Mouse (Mus musculus) liver, embryonic 15.5 days (tissue): ENCODE data around the gene Hoxa11. TPM values are rescaled to one million over a fixed set of nuclear protein-coding genes. Genes with fewer than 3 reads are reported as not detected.

Experiments
- ATAC-seq: fragments of 200-750 bp; cut with Nextera tagmentation; 2 replicates; pipeline ENCODE4 v1.8.0; 2017; ENCODE audit warnings: moderate number of reproducible peaks, mild to moderate bottlenecking, moderate library complexity; ENCODE audit not compliant: insufficient read depth
- H3K27ac ChIP-seq: fragments of 300-500 bp; sonication (generic); replicated peaks from 2 replicates; pipeline ENCODE4 v1.5.1; 2015; ENCODE audit warnings: mild to moderate bottlenecking, inconsistent platforms
- H3K27me3 ChIP-seq: fragments of 300-500 bp; sonication (generic); 2 replicates; pipeline ENCODE4 v1.6.1; 2015; ENCODE audit warnings: mild to moderate bottlenecking, inconsistent platforms
- H3K36me3 ChIP-seq: fragments of 300-500 bp; sonication (generic); replicated peaks from 2 replicates; pipeline ENCODE4 v1.6.1; 2015; ENCODE audit warnings: moderate library complexity, mild to moderate bottlenecking, inconsistent platforms
- H3K4me1 ChIP-seq: fragments of 300-500 bp; sonication (generic); replicated peaks from 2 replicates; pipeline ENCODE4 v1.6.1; 2015; ENCODE audit warnings: inconsistent platforms
- H3K4me2 ChIP-seq: fragments of 300-500 bp; sonication (generic); 2 replicates; pipeline ENCODE4 v1.6.1; 2015; ENCODE audit warnings: moderate library complexity, mild to moderate bottlenecking, inconsistent platforms
- H3K4me3 ChIP-seq: fragments of 300-500 bp; sonication (generic); replicated peaks from 2 replicates; pipeline ENCODE4 v1.5.1; 2015; ENCODE audit warnings: mild to moderate bottlenecking, inconsistent platforms
- H3K9ac ChIP-seq: fragments of 300-500 bp; sonication (generic); 2 replicates; pipeline ENCODE4 v1.6.1; 2015; ENCODE audit warnings: moderate library complexity, mild to moderate bottlenecking, inconsistent platforms
- H3K9me3 ChIP-seq: fragments of 300-500 bp; sonication (generic); replicated peaks from 2 replicates; pipeline ENCODE4 v1.6.1; 2016; ENCODE audit warnings: inconsistent platforms
- WGBS: fragments of 180-500 bp; shearing (Covaris S2); methylation state at CpG from one replicate; pipeline ENCODE4 v1.1.7; 2015; ENCODE audit warnings: mixed read lengths; ENCODE audit not compliant: insufficient replicate concordance; 5-methylcytosine and 5-hydroxymethylcytosine counted together
- polyA plus RNA-seq: library from polyadenylated mRNA; unstranded; fragments of >200 nt; fragmentation: Nextera tagmentation; extraction: Ambion mirVana; gene quantifications from 2 replicates; pipeline ENCODE4 v1.2.1, GENCODE M21; 2015

The Hoxa11 gene
- polyA plus RNA-seq, 1 experiment from 2014 or later, result not detected

DNA sequence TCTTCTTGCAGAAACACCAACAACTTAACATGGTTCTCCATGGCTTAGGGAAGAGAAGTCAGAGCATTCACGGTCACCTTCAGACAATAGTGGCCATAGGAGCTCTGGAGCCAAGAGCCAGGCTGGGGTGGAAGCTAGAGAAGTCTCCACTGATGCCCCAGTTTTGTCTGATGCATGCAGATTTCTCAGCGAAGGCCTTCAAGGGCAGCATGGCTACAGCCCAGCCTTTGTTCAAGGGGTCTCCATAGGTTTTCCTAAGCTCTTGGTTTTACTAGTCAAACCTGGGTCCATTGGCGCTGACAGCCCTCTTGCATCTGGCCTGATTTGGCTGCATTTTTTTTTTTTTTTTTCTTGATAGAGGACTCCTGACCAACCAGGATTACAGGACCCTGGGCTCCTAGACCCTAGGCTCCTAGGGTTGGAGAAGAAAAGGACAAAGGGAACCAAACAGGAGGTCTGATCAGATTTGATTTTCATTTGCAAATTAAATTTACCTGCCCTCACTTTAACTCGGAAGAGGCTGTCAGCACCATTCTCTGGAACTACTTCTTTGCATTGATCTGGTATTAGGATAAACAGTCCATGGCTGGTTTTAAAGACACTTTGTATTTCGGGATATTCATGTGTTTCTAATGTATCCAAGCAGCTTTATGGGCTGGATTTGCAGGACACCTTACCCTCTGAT lies 18.6 kb upstream of the Hoxa11 start:
- no peaks in the 10 kb centered on the region for H3K36me3 ChIP-seq
- 3% methylated on average over 5 of the region's 5 CpGs for WGBS
- H3K4me1 ChIP-seq, result peaks cover 5% of the 10 kb centered on the region; the same call in 1 of the 2 replicates
- no peak overlapping the region for H3K27ac ChIP-seq
- H3K9me3 ChIP-seq, result no peaks in the 10 kb centered on the region
- H3K4me3 ChIP-seq, result no peak overlapping the region
- H3K9ac ChIP-seq, result no peak overlapping the region
- peaks cover 98% of the 10 kb centered on the region for H3K27me3 ChIP-seq
- H3K4me2 ChIP-seq, result no peak overlapping the region
- ATAC-seq, result no peak

DNA sequence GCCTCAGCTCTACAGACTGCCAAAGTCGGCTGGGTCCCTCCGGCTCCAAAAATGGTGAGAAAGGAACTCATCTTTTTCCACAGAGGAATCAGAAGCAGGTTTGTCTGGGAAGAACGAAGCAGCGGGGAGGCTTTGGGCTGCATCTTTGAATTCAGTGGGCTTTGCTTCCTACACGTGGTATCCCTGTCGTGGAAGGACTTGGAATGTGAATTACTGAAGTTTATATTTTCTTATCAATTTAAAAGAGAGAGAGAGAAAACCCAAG lies 17.6 kb upstream of the Hoxa11 start:
- Histone ChIP-seq H3K4me2 (no peak overlapping the region), H3K36me3 (no peaks in the 10 kb centered on the region), H3K4me3 (no peak overlapping the region), H3K9me3 (no peaks in the 10 kb centered on the region), H3K27me3 (peaks cover 98% of the 10 kb centered on the region), H3K9ac (no peak overlapping the region), H3K4me1 (peaks cover 5% of the 10 kb centered on the region; the same call in 1 of the 2 replicates), H3K27ac (no peak overlapping the region)
- ATAC-seq, result no peak
- under 1% methylated on average over 6 of the region's 6 CpGs for whole genome bisulfite sequencing

DNA sequence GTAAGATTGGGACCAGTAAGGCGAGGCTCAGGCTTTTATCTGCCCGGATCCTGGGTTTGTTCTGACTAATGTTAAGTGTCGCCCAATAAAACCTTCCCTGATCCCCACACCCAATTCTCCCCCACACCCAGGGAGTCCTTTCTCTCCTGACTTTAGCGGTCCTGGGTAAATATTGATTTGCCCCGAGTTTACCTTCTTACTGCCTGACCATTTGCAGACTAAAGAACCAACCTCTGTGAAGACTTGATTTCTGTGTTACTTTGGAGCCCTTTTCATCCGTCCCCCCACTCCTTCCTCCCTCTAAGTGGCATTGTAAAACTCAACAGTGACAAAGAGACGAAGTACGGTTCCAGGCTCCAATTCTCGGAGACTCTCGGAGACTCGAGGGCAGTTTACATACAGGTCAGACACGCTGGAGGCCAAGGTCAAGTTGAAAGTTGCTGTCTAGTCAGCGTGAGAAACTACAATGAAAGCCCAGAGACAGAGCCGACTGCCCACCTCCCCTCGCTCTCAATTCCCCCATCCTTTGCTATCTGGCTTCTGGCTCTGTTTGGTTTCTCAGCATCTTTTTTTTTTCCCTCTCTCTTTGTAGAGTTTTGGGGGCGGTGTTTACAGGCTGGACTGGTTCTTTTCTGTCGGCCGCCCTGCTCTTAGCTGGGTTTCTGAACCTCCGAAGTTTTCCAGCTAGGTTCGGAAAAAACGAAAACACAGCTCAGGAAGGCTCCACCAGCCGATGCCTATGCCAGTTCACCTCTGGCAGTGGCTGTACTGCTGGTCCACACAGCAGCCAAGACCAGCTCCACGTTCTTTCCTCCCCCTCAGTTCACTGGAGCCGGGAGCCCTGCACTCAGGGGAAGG lies 17.1 kb upstream of the Hoxa11 start:
- no peaks in the 10 kb centered on the region for H3K36me3 ChIP-seq
- peaks cover 5% of the 10 kb centered on the region; the same call in 1 of the 2 replicates for H3K4me1 ChIP-seq
- H3K27me3 ChIP-seq, result peaks cover 97% of the 10 kb centered on the region
- H3K4me2 ChIP-seq, result no peak overlapping the region
- WGBS, result 1% methylated on average over 24 of the region's 24 CpGs
- H3K4me3 ChIP-seq, result no peak overlapping the region
- H3K9ac ChIP-seq, result no peak overlapping the region
- no peak overlapping the region for H3K27ac ChIP-seq
- no peaks in the 10 kb centered on the region for H3K9me3 ChIP-seq
- no peak for ATAC-seq

DNA sequence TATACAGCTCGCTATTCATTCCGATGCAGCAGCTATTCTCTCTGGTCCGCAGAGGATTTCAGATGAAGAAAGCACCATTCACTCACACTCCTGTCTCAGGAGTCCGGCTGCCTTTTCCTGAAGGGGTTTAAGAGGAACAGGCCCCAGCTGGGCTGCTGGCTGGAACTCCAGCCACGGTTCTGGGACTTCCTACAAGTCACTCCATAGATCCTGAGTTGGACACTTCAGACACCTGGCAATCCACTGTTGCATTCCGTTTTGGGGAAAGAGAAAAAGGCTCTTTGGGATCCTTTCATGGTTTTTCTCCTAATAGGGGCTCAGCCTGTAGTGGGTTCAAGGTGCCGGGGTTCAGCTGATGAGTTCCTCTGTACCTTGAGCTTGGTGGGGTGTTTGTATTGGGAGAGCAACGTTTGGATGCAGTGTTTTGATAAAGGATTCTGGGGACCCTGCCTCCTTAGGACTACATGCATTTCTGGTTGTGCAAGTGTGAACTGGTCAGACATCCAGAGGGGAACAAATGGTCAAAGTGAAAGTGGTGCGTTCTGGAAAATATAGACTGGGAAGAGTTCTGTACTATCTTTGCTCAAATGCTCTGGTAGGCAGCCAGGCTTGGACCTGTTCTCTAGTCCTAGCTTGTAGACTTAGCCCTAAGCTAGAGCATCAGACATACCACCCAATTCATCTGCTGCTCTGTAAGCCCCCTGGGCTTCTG lies 16.3 kb upstream of the Hoxa11 start:
- Histone ChIP-seq H3K9me3 (no peaks in the 10 kb centered on the region), H3K4me1 (peaks cover 5% of the 10 kb centered on the region; the same call in 1 of the 2 replicates), H3K27ac (no peak overlapping the region), H3K4me2 (no peak overlapping the region), H3K36me3 (no peaks in the 10 kb centered on the region), H3K4me3 (no peak overlapping the region), H3K9ac (no peak overlapping the region), H3K27me3 (peaks cover 98% of the 10 kb centered on the region)
- ATAC-seq, result no peak
- WGBS, result 4% methylated on average over 9 of the region's 9 CpGs

DNA sequence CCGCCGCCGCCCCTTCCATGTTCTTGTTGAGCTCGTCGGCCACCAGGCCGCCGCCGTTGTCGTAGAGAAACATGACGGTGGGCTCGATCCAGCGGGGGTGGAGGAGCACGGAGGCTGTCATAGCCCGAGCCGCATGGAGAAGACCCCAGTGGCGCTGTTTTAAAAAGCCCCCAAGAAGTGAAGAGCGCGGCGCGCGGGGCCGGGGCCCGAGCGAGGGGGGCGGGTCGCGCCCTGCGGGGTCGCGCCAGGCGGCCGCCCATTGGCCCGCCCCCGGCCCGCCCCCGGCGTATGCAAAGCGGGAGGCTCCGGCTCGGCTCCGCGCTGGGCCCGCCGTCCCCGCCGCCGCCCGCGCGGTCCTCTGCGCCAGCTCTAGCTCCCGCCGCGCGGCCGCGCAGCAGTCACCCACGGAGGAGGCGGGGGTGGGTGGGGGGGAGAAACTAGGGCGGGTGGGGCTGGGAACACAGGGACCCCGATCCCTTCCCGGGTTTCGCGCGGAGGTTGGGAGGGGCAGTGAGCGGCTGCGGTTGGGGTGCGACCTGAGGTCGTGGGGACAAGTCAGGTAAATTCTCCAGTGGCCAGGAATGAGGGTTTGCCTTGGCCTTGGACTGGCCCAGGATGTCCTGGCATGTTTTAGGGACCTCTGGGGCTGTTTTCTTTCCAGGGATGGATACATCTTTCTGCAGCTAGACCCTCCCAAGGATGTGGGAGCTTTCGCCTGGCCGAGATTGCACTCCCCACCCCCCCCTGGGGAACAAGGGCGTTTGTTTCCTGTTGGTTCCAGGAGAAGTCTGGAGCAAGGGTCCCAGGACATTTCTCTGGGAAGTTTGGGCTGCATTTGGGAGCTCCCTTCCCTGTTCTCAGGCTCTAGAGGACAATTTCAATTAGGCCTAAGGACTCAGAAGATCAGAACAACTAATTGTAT lies 15.3 kb upstream of the Hoxa11 start, which contains the start of gene Hoxa13:
TSS of gene Hoxa13 (minus strand) at position 227 of the 922 bp plus-strand sequence.
- WGBS, result under 1% methylated on average over 59 of the region's 72 CpGs

DNA sequence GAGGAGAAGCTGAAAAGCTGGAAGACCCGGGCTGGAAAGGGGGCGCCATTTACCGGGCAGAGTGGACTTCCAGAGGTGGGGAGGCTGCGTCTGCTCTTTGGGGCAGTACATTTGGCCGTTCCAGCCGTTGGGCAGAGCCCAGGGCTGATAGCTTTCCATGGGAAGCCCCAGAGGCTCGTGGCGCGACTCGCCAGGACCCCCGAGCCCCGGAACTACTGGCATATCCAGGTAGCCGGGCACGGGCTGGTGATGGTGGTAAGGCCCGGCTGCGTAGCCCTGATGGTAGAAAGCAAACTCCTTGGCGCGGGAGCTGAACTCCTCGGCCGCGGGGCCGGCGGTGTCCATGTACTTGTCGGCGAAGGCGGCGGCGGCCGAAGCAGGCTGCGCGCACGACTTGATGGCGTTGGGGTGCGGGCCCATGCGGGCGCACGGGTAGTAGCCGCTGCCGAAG lies 14.2 kb upstream of the Hoxa11 start:
- no peak overlapping the region for H3K27ac ChIP-seq
- H3K4me3 ChIP-seq, result 0 out of 2 replicates have a peak overlapping the region, but pooled peaks have one; percentile 14
- no peaks in the 10 kb centered on the region for H3K36me3 ChIP-seq
- WGBS, result 2% methylated on average over 36 of the region's 39 CpGs
- H3K9me3 ChIP-seq, result no peaks in the 10 kb centered on the region
- peak overlapping the region; percentile 62 for H3K4me2 ChIP-seq
- peaks cover 5% of the 10 kb centered on the region; the same call in 1 of the 2 replicates for H3K4me1 ChIP-seq
- no peak for ATAC-seq
- H3K9ac ChIP-seq, result no peak overlapping the region
- H3K27me3 ChIP-seq, result peaks cover 98% of the 10 kb centered on the region

More for the DNA sequence above, 15.3 kb upstream of the Hoxa11 start, which contains the start of gene Hoxa13:
- peak within 1 kb of the TSS; percentile 62 for H3K4me2 ChIP-seq
- H3K9me3 ChIP-seq, result no peaks in the 10 kb centered on the region
- H3K9ac ChIP-seq, result no peak within 1 kb of the TSS
- no peak within 1 kb of the TSS for H3K27ac ChIP-seq
- ATAC-seq, result no peak
- H3K4me3 ChIP-seq, result peak within 1 kb of the TSS; percentile 45
- peaks cover 5% of the 10 kb centered on the region; the same call in 1 of the 2 replicates for H3K4me1 ChIP-seq
- H3K27me3 ChIP-seq, result peaks cover 98% of the 10 kb centered on the region
- H3K36me3 ChIP-seq, result no peaks in the 10 kb centered on the region

DNA sequence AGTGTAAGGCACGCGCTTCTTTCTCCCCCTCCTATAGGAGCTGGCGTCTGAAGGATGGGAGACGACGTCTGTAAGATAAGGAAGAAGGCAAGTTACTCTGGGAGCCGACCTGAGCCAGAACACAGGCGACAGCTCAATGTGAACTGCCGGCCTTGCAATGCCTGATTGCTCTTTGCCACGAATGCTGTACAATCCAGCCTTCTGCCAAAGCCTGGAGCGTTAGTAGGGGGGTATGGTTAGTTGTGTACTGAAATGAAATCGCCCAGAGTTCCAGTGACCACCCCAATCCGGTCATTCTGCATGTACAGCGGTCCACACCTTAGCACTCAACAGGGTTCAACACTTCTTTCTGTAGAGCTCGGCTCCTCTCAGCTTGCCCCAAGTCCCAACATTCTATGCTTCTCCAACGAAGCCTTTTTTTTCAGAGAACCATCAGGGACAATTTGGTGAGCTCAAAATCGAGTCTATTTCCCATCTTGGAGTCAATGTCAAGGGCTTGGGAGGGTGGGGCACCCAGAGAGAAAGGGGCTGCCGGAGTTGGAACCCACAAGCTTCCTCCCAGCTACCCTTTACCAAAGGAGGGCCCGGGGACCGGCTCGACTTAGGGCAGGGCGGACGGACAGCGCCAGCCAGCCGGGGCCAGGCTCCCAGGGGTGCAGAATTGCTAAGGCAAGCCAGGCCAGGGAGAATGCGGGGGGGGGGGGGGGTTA lies 13.6 kb upstream of the Hoxa11 start:
- Histone ChIP-seq H3K9ac (no peak overlapping the region), H3K4me3 (no peak overlapping the region), H3K27me3 (peaks cover 98% of the 10 kb centered on the region), H3K9me3 (no peaks in the 10 kb centered on the region), H3K27ac (no peak overlapping the region), H3K36me3 (no peaks in the 10 kb centered on the region), H3K4me2 (no peak overlapping the region), H3K4me1 (peaks cover 5% of the 10 kb centered on the region; the same call in 1 of the 2 replicates)
- WGBS, result under 1% methylated on average over 24 of the region's 25 CpGs
- no peak for ATAC-seq

DNA sequence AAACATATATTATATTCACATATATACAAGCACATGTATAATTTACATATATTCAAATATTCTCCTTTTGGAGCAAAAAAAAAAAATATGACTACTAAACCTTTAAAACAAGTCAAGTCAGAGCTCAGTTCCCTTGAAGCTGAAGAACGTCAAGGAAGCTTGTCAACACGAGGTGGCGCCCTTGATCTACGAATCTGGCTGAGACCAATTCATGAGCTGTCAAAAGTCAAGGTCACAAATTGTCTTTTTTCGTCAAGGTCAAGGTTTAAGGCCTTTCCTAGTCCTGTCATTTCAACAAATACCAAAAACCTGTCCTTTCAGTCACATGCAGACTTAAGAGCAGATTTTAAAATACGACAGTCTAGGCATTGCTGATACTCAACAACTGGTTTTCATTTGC lies 11.3 kb upstream of the Hoxa11 start:
- under 1% methylated on average over 6 of the region's 6 CpGs for WGBS
- no peak for ATAC-seq
- Histone ChIP-seq H3K36me3 (no peaks in the 10 kb centered on the region), H3K27ac (no peak overlapping the region), H3K4me2 (no peak overlapping the region), H3K27me3 (peaks cover 98% of the 10 kb centered on the region), H3K9ac (no peak overlapping the region), H3K4me1 (peaks cover 5% of the 10 kb centered on the region; the same call in 1 of the 2 replicates), H3K4me3 (no peak overlapping the region), H3K9me3 (no peaks in the 10 kb centered on the region)

DNA sequence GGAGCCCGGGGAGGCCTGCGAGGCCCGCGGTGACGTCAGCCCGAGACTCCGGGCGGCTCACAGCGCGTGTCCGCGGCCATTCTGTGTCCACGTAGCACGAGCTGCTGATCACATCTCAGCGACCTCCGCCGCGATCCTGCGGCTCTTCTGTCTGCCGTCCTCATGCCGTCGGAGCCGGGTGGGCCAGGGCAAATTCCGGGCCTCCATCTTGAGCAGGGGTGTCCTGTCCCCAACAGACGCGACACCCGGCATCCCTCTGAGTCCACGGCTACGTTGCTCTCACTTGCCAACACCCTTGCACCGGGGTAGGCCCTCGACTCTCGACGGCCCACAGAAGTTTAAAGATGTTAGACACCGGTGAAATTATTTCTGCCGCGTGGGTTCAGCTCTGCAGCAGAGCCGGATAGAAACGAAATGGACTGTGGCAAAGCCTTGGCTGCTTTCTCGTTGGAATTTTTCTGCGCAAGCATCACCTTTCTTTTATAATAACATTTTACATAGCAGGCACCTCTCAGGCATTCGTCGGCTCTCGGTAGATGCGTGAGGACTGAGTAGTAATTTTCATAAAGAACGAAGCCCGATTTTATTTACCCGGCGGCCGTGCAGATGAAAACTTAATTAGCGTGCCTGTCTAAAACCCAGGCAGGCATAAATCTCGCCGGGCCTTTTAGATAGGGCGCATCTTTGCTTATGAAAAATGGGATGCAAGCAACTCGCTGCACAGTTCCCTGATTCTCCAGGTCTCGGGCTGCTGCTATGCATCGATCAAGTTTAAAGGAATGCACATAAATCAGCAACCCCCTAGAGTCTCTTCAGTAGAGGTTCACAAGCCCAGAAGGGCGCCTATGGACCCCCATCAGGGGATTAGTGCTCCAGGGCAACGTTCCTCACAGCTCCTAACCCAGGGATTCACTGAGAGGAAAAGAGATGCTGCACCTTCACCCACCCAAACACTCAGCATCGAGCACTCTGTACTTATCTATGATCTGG lies 8.2 kb upstream of the Hoxa11 start:
- Histone ChIP-seq H3K9ac (no peak overlapping the region), H3K27ac (no peak overlapping the region), H3K27me3 (peaks cover 98% of the 10 kb centered on the region), H3K4me3 (no peak overlapping the region), H3K36me3 (no peaks in the 10 kb centered on the region), H3K9me3 (no peaks in the 10 kb centered on the region), H3K4me2 (no peak overlapping the region), H3K4me1 (no peaks in the 10 kb centered on the region)
- WGBS, result 2% methylated on average over 59 of the region's 59 CpGs
- no peak for ATAC-seq
